In the genomic region with DNA sequence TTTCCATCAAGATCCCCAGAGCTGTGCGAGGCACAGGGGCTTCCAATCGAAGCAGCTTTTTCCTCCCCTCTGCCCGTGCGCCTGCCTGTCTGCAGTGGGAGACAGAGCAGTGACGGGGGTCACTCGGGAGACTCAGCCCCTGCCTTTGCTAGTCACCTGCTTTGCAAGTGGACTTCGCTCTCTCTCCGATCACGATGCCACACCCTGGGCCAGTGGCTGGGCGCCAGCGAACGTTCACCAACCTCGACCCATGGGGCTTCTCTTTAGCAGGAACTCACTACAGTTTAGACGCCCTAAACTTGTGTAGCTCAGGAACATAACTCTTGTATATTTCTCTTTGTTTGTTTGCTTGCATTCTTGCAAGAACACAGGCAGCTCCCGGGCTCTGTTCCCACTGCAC, we compare ENCODE assay signal across 23 mouse cellular contexts.
DNase-seq lines count a peak whose midpoint lies in the region; ATAC-seq and TF ChIP-seq lines count a peak whose summit lies in the region.
"Had no signal": no experiment of that assay in that cellular context is flagged by ENCODE, and none has a peak within 500 bp of the region (broad histone marks: within the 10 kb centered on the region; RNA-seq: fewer than 3 reads in every experiment).

No protein-coding gene starts in this region.

- no peak for TF ChIP-seq CTCF in liver, adult 2 months (IDR thresholded peaks at IDR 0.05; ENCODE audit: low read depth, low read length)
- TF ChIP-seq CTCF in intestine, postnatal 0 days (IDR thresholded peaks at IDR 0.05; ENCODE audit: low read depth), result no peak

- H3K4me2 ChIP-seq in liver, embryonic 12.5 days, result no peak overlapping the region
- H3K4me2 ChIP-seq in intestine, postnatal 0 days (replicated peaks; ENCODE audit: low read depth), result peak overlapping the region; percentile 13; the same call in 1 of the 2 replicates
- H3K4me2 ChIP-seq in stomach, embryonic 16.5 days (ENCODE audit: low read depth, low read length), result no peak overlapping the region
- H3K4me2 ChIP-seq: hindbrain, embryonic 14.5 days; limb, embryonic 15.5 days; midbrain, embryonic 13.5 days; neural tube, embryonic 12.5 days had no signal

- 68% methylated on average over 15 of the region's 15 CpGs for WGBS in liver, adult 2 months
- WGBS in liver, embryonic 12.5 days (ENCODE audit: insufficient replicate concordance), result 82% methylated on average over 15 of the region's 15 CpGs
- WGBS in intestine, postnatal 0 days, result 41% methylated on average over 15 of the region's 15 CpGs
- 70% methylated on average over 15 of the region's 15 CpGs for WGBS in stomach, embryonic 16.5 days

- no peak for TF ChIP-seq POLR2A in liver, adult 2 months (IDR thresholded peaks at IDR 0.05; ENCODE audit: extremely low read depth, insufficient read depth, low read length)

- ATAC-seq in liver, embryonic 12.5 days, result no peak
- peak; percentile 90 for ATAC-seq in intestine, postnatal 0 days
- peak; percentile 73; the same call in 1 of the 2 replicates for ATAC-seq in stomach, embryonic 16.5 days (ENCODE audit: insufficient read depth, low FRiP score)
- no peak for ATAC-seq in megakaryocyte-erythroid progenitor cell, adult 5-6 weeks (replicated peaks; ENCODE audit: low FRiP score, low TSS enrichment, poor library complexity, severe bottlenecking)
- ATAC-seq: forebrain, embryonic 14.5 days; midbrain, embryonic 13.5 days had no signal

- peak; percentile 33 for DNase-seq in liver, adult 2 months (ENCODE audit: extremely low read depth, low read depth, low spot score)
- DNase-seq in kidney, postnatal 25 days, result peak; percentile 54 to 59
- no peak for DNase-seq in ovary, adult 18-20 months (ENCODE audit: low spot score)
- no peak for DNase-seq in cerebellum, adult 11 months
- DNase-seq: adrenal gland, adult 2 months; cerebellum, adult 18-20 months; layer of hippocampus, adult 9-11 months; left cerebral cortex, postnatal 4 days; lung, adult 18-20 months; lung, postnatal 10 days; thymus, postnatal 14 days had no signal

- H3K27ac ChIP-seq in liver, adult 2 months (replicated peaks; ENCODE audit: insufficient read depth, low read depth, low read length), result no peak overlapping the region
- no peak overlapping the region for H3K27ac ChIP-seq in liver, embryonic 12.5 days
- H3K27ac ChIP-seq in intestine, postnatal 0 days (ENCODE audit: low read depth, low read length), result peak overlapping the region; percentile 86
- peak overlapping the region; percentile 51 for H3K27ac ChIP-seq in stomach, embryonic 16.5 days (ENCODE audit: low read length)
- H3K27ac ChIP-seq: gastrocnemius, adult 2 months; hindbrain, embryonic 14.5 days; kidney, postnatal 0 days; left cerebral cortex, adult 2 months; limb, embryonic 15.5 days; midbrain, embryonic 13.5 days; neural tube, embryonic 12.5 days had no signal

- H3K4me3 ChIP-seq in liver, adult 2 months (ENCODE audit: insufficient read depth, low read depth, low read length), result no peak overlapping the region
- no peak overlapping the region for H3K4me3 ChIP-seq in liver, embryonic 12.5 days
- no peak overlapping the region for H3K4me3 ChIP-seq in intestine, postnatal 0 days (ENCODE audit: low read depth, low read length)
- H3K4me3 ChIP-seq in stomach, embryonic 16.5 days (replicated peaks; ENCODE audit: low read length), result no peak overlapping the region
- H3K4me3 ChIP-seq: gastrocnemius, adult 2 months; left cerebral cortex, adult 2 months; limb, embryonic 15.5 days; midbrain, embryonic 13.5 days; neural tube, embryonic 12.5 days had no signal

- H3K36me3 ChIP-seq in liver, adult 2 months (ENCODE audit: control insufficient read depth, insufficient read depth, low read length), result peaks cover 5% of the 10 kb centered on the region
- H3K36me3 ChIP-seq in liver, embryonic 12.5 days, result peaks cover 58% of the 10 kb centered on the region
- H3K36me3 ChIP-seq in intestine, postnatal 0 days (ENCODE audit: control insufficient read depth, insufficient read depth), result no peaks in the 10 kb centered on the region; the same call in 1 of the 2 replicates
- no peaks in the 10 kb centered on the region for H3K36me3 ChIP-seq in stomach, embryonic 16.5 days (ENCODE audit: control insufficient read depth, insufficient read depth, low read length)

- no peaks in the 10 kb centered on the region for H3K9me3 ChIP-seq in liver, embryonic 12.5 days (replicated peaks)
- H3K9me3 ChIP-seq in intestine, postnatal 0 days (ENCODE audit: control insufficient read depth), result no peaks in the 10 kb centered on the region
- H3K9me3 ChIP-seq in stomach, embryonic 16.5 days (replicated peaks; ENCODE audit: control insufficient read depth, low read length), result no peaks in the 10 kb centered on the region
- H3K9me3 ChIP-seq: limb, embryonic 15.5 days; midbrain, embryonic 13.5 days; neural tube, embryonic 12.5 days had no signal

- no peak overlapping the region for H3K9ac ChIP-seq in liver, adult 2 months (ENCODE audit: low read depth, low read length)
- no peak overlapping the region for H3K9ac ChIP-seq in liver, embryonic 12.5 days
- H3K9ac ChIP-seq in intestine, postnatal 0 days (ENCODE audit: low read depth, low read length), result 0 out of 2 replicates have a peak overlapping the region, but pooled peaks have one; percentile 1
- H3K9ac ChIP-seq in stomach, embryonic 16.5 days (ENCODE audit: low read length), result no peak overlapping the region
- H3K9ac ChIP-seq: hindbrain, embryonic 14.5 days; limb, embryonic 15.5 days; midbrain, embryonic 13.5 days; neural tube, embryonic 12.5 days had no signal

- no peaks in the 10 kb centered on the region for H3K79me2 ChIP-seq in liver, adult 2 months (ENCODE audit: control insufficient read depth, insufficient read depth, low read length)

- H3K4me1 ChIP-seq in liver, adult 2 months (ENCODE audit: control insufficient read depth, insufficient read depth, low read length), result no peaks in the 10 kb centered on the region
- peaks cover 6% of the 10 kb centered on the region; the same call in 1 of the 2 replicates for H3K4me1 ChIP-seq in liver, embryonic 12.5 days
- H3K4me1 ChIP-seq in intestine, postnatal 0 days (replicated peaks; ENCODE audit: control insufficient read depth, insufficient read depth, low read length), result peaks cover 12% of the 10 kb centered on the region; the same call in 1 of the 2 replicates
- peaks cover 10% of the 10 kb centered on the region for H3K4me1 ChIP-seq in stomach, embryonic 16.5 days (ENCODE audit: control insufficient read depth, insufficient read depth, low read length)
- H3K4me1 ChIP-seq: midbrain, embryonic 13.5 days; neural tube, embryonic 12.5 days had no signal

- H3K27me3 ChIP-seq in liver, adult 2 months (ENCODE audit: control insufficient read depth, insufficient read depth, low read length), result no peaks in the 10 kb centered on the region
- H3K27me3 ChIP-seq in liver, embryonic 12.5 days (replicated peaks), result no peaks in the 10 kb centered on the region
- no peaks in the 10 kb centered on the region for H3K27me3 ChIP-seq in intestine, postnatal 0 days (replicated peaks; ENCODE audit: control insufficient read depth, insufficient read depth, low read length)
- no peaks in the 10 kb centered on the region for H3K27me3 ChIP-seq in stomach, embryonic 16.5 days (ENCODE audit: control insufficient read depth, insufficient read depth, low read length)
- H3K27me3 ChIP-seq: limb, embryonic 15.5 days; midbrain, embryonic 13.5 days; neural tube, embryonic 12.5 days had no signal

Comparison
In these comparisons a context has a peak if more than half of its experiments do, and no peak if none do; other contexts are left out.
1. DNase-seq: peak in liver, adult 2 months (single experiment) and kidney, postnatal 25 days (2 of 2); none in ovary, adult 18-20 months (single experiment) and cerebellum, adult 11 months (single experiment).
2. H3K27ac ChIP-seq: peak in intestine, postnatal 0 days (single experiment) and stomach, embryonic 16.5 days (single experiment); none in liver, adult 2 months (single experiment) and liver, embryonic 12.5 days (single experiment).
3. ATAC-seq: peak in intestine, postnatal 0 days (single experiment) and stomach, embryonic 16.5 days (single experiment); none in liver, embryonic 12.5 days (single experiment) and megakaryocyte-erythroid progenitor cell, adult 5-6 weeks (single experiment).